Mouse (Mus musculus): ENCODE results near the gene Pth1r. TPM values are rescaled to one million over a fixed set of nuclear protein-coding genes. Genes with fewer than 3 reads are reported as not detected.

Gene Pth1r
- polyA plus RNA-seq, 1 experiment: 0.34 TPM

DNA sequence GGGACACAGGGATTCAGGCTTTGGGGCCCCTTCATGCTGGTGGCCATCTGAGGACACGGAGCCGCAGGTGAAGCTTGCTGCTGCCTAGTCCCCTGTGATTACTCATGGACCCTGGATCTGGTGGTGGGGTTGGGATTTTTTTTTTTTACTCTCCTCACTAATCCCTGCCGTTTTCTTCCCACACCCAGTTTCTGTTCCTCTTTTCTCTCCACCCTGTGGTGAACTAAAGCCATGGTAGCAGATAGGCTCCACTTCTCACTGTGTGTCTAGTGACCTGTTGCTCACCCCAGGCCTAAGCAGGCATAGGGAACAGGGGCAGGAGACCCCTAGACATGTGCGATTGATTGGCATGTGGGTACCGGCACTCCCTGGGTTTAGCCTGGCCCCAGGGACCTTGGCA lies 40.2 kb downstream of the Pth1r start:
- H3K4me1 ChIP-seq (ENCODE audit: control insufficient read depth, insufficient read depth, low read length): peaks cover 23% of the 10 kb centered on the region
- H3K4me3 ChIP-seq (ENCODE audit: insufficient read depth, low read length): no peak overlapping the region
- TF ChIP-seq POLR2A (IDR thresholded peaks at IDR 0.05; ENCODE audit: borderline replicate concordance, low read depth, low read length): no peak
- no peak overlapping the region for H3K27ac ChIP-seq (ENCODE audit: insufficient read depth, low read depth, low read length)

DNA sequence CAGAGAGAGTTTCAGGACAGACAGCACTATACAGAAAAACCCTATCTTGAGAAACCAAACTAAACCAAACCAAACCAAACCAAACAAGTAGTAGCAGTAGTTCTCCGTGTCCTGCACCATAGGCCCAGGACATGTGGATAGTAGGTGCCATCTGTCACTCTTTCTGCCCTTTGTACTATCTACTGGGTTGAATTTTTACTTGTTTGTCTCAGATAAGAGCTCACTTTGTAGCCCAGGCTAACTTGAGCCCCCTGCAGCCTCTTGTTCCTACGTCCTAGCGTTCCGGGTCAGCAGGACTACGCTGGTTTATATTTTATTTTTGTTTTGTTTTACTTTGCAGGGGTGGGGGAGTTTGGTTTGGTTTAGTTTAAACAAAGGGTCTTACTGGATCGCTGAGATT lies 43.0 kb downstream of the Pth1r start:
- H3K4me1 ChIP-seq (ENCODE audit: control insufficient read depth, insufficient read depth, low read length): peaks cover 13% of the 10 kb centered on the region
- no peak overlapping the region for H3K27ac ChIP-seq (ENCODE audit: insufficient read depth, low read depth, low read length)
- H3K4me3 ChIP-seq (ENCODE audit: insufficient read depth, low read length): no peak overlapping the region
- no peak for TF ChIP-seq CTCF (IDR thresholded peaks at IDR 0.05; ENCODE audit: low read depth, low read length)
- TF ChIP-seq POLR2A (IDR thresholded peaks at IDR 0.05; ENCODE audit: borderline replicate concordance, low read depth, low read length): no peak

DNA sequence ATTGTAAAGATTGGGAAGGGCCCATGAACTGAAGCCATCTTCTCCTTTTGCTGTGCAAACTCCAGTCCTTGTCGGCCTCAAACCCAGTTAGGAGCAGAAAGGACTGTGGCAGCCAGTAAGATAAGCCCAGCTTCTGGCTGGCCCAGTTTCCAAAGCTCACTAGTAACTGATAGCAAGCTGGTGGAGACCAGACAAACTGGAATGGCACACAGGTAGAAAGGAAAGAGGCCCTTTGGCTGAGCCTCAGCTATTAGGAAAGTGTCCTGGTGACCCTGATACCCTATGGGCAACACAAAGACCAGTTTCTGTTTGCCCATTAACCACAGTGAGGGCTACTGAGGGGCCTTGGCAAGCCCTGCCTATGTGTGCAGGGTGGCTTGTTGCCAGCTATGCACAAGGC lies 44.1 kb downstream of the Pth1r start:
- peaks cover 13% of the 10 kb centered on the region for H3K4me1 ChIP-seq (ENCODE audit: control insufficient read depth, insufficient read depth, low read length)
- TF ChIP-seq POLR2A (IDR thresholded peaks at IDR 0.05; ENCODE audit: borderline replicate concordance, low read depth, low read length) (no peak), CTCF (IDR thresholded peaks at IDR 0.05; ENCODE audit: low read depth, low read length) (no peak)
- no peak overlapping the region for H3K27ac ChIP-seq (ENCODE audit: insufficient read depth, low read depth, low read length)
- no peak overlapping the region for H3K4me3 ChIP-seq (ENCODE audit: insufficient read depth, low read length)

- no peak for TF ChIP-seq POLR2A (IDR thresholded peaks at IDR 0.05; ENCODE audit: borderline replicate concordance, low read depth, low read length)
- TF ChIP-seq CTCF (IDR thresholded peaks at IDR 0.05; ENCODE audit: low read depth, low read length): no peak
- H3K27ac ChIP-seq (ENCODE audit: insufficient read depth, low read depth, low read length): no peak overlapping the region
- H3K4me1 ChIP-seq (ENCODE audit: control insufficient read depth, insufficient read depth, low read length): peaks cover 2% of the 10 kb centered on the region
- H3K4me3 ChIP-seq (ENCODE audit: insufficient read depth, low read length): no peak overlapping the region
Observed at GRCm38 (mm10) chr9:110701114-110702032, 45.6 kb downstream of the Pth1r start.

- no peak overlapping the region for H3K4me3 ChIP-seq (ENCODE audit: insufficient read depth, low read length)
- H3K4me1 ChIP-seq (ENCODE audit: control insufficient read depth, insufficient read depth, low read length): no peaks in the 10 kb centered on the region
- TF ChIP-seq POLR2A (IDR thresholded peaks at IDR 0.05; ENCODE audit: borderline replicate concordance, low read depth, low read length) (no peak), CTCF (IDR thresholded peaks at IDR 0.05; ENCODE audit: low read depth, low read length) (no peak)
- H3K27ac ChIP-seq (ENCODE audit: insufficient read depth, low read depth, low read length): no peak overlapping the region
Observed at GRCm38 (mm10) chr9:110699574-110699973, 47.4 kb downstream of the Pth1r start.

- TF ChIP-seq POLR2A (IDR thresholded peaks at IDR 0.05; ENCODE audit: borderline replicate concordance, low read depth, low read length): no peak
- TF ChIP-seq CTCF (IDR thresholded peaks at IDR 0.05; ENCODE audit: low read depth, low read length): no peak
- H3K4me3 ChIP-seq (ENCODE audit: insufficient read depth, low read length): no peak overlapping the region
- no peak overlapping the region for H3K27ac ChIP-seq (ENCODE audit: insufficient read depth, low read depth, low read length)
- no peaks in the 10 kb centered on the region for H3K4me1 ChIP-seq (ENCODE audit: control insufficient read depth, insufficient read depth, low read length)
Observed at GRCm38 (mm10) chr9:110697465-110697864, 49.5 kb downstream of the Pth1r start.

- no peak for TF ChIP-seq POLR2A (IDR thresholded peaks at IDR 0.05; ENCODE audit: borderline replicate concordance, low read depth, low read length)
- no peak for TF ChIP-seq CTCF (IDR thresholded peaks at IDR 0.05; ENCODE audit: low read depth, low read length)
- Histone ChIP-seq H3K4me3 (ENCODE audit: insufficient read depth, low read length) (no peak overlapping the region), H3K4me1 (ENCODE audit: control insufficient read depth, insufficient read depth, low read length) (no peaks in the 10 kb centered on the region), H3K27ac (ENCODE audit: insufficient read depth, low read depth, low read length) (no peak overlapping the region)
Observed at GRCm38 (mm10) chr9:110696427-110696826, 50.5 kb downstream of the Pth1r start.

DNA sequence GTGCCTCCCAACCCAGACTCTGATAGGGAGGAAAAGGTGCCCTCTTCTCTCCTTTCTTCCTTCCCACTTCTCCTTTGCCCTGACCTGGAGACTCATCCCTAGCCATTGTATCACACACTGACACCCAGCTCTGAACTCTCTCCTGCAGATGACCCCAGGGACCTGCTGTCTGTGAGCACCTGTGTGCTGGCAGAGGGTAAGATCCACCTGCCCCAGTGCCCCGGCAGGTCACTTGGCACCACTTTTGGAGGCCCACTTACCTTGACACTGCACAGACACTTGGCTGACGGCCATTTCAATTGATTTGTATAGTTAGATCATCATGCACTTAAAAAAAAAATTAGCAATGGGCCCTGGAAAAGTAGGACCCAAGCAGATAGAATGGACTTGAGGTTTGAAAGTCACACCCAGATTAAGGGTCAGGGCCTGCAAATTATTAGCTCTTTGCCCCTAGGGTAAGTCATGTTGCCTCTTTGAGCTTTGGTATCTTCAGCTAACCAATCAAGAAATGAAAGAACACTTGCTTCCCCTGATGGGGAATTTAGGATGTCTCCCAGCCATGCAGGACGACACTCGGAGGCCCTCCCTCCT lies 51.7 kb downstream of the Pth1r start:
- no peak overlapping the region for H3K4me3 ChIP-seq (ENCODE audit: insufficient read depth, low read length)
- H3K27ac ChIP-seq (ENCODE audit: insufficient read depth, low read depth, low read length): no peak overlapping the region
- TF ChIP-seq POLR2A (IDR thresholded peaks at IDR 0.05; ENCODE audit: borderline replicate concordance, low read depth, low read length) (no peak), CTCF (IDR thresholded peaks at IDR 0.05; ENCODE audit: low read depth, low read length) (no peak)
- no peaks in the 10 kb centered on the region for H3K4me1 ChIP-seq (ENCODE audit: control insufficient read depth, insufficient read depth, low read length)

- H3K4me3 ChIP-seq (ENCODE audit: insufficient read depth, low read length): no peak overlapping the region
Observed at GRCm38 (mm10) chr9:110689261-110689779, 57.6 kb downstream of the Pth1r start.

GRCm38 (mm10) chr9:110687846-110688245 lies 59.1 kb downstream of the Pth1r start:
- no peak for TF ChIP-seq CTCF (IDR thresholded peaks at IDR 0.05; ENCODE audit: low read depth, low read length)
- no peak for TF ChIP-seq POLR2A (IDR thresholded peaks at IDR 0.05; ENCODE audit: borderline replicate concordance, low read depth, low read length)

More at GRCm38 (mm10) chr9:110689261-110689779, 57.6 kb downstream of the Pth1r start:
- Histone ChIP-seq H3K27ac (ENCODE audit: insufficient read depth, low read depth, low read length) (no peak overlapping the region), H3K4me1 (ENCODE audit: control insufficient read depth, insufficient read depth, low read length) (peaks cover 27% of the 10 kb centered on the region)
- no peak for TF ChIP-seq CTCF (IDR thresholded peaks at IDR 0.05; ENCODE audit: low read depth, low read length)
- no peak for TF ChIP-seq POLR2A (IDR thresholded peaks at IDR 0.05; ENCODE audit: borderline replicate concordance, low read depth, low read length)

More at GRCm38 (mm10) chr9:110687846-110688245, 59.1 kb downstream of the Pth1r start:
- peaks cover 42% of the 10 kb centered on the region for H3K4me1 ChIP-seq (ENCODE audit: control insufficient read depth, insufficient read depth, low read length)
- no peak overlapping the region for H3K27ac ChIP-seq (ENCODE audit: insufficient read depth, low read depth, low read length)
- no peak overlapping the region for H3K4me3 ChIP-seq (ENCODE audit: insufficient read depth, low read length)
